Mouse (Mus musculus): Measurements from ENCODE around the gene Cript. TPM values are rescaled to one million over a fixed set of nuclear protein-coding genes. Genes with fewer than 3 reads are reported as not detected.
"Not testable (repeated sequence)": the region's sequence is repeated elsewhere in the genome, so short reads cannot be mapped to it uniquely, and the experiment has no call there.

Gene Cript
- total and polyA plus RNA-seq, 3 experiments, result 30.2 to 41.8 TPM; not detected in 1

GRCm38 (mm10) chr17:87072183-87072582 lies 46.8 kb downstream of the Cript start:
- not testable (repeated sequence) for H3K9ac ChIP-seq (ENCODE audit: control insufficient read depth, low read depth, low read length, poor library complexity, severe bottlenecking); H3K27ac ChIP-seq (ENCODE audit: control insufficient read depth, low read depth, low read length); H3K79me2 ChIP-seq (ENCODE audit: control insufficient read depth, insufficient read depth, low read length, poor library complexity); DNase-seq (ENCODE audit: low read depth, low spot score); H3K4me3 ChIP-seq (ENCODE audit: control insufficient read depth in 1 of 2, insufficient read depth in 1 of 2, low read depth in 2 of 2, low read length in 2 of 2); H3K4me1 ChIP-seq (ENCODE audit: control insufficient read depth in 1 of 2, insufficient read depth in 2 of 2, low read length in 2 of 2); H3K36me3 ChIP-seq (ENCODE audit: control insufficient read depth in 1 of 2, insufficient read depth in 2 of 2, low read length in 2 of 2); H3K9me3 ChIP-seq (replicated peaks; ENCODE audit: insufficient read depth, low read length)
- H3K27me3 ChIP-seq (ENCODE audit: control insufficient read depth in 1 of 2, insufficient read depth in 2 of 2, low read length in 2 of 2), result peaks cover 0 to 19% of the 10 kb centered on the region in 2 experiments; a peak in 3 of 4 replicates

- TF ChIP-seq POLR2AphosphoS2 (IDR thresholded peaks at IDR 0.05; ENCODE audit: low read length) (no peak), RCOR1 (IDR thresholded peaks at IDR 0.05; ENCODE audit: low read depth, low read length) (no peak), EP300 (IDR thresholded peaks at IDR 0.05; ENCODE audit: low read depth in 1 of 2, low read length in 2 of 2) (no peak), ZKSCAN1 (IDR thresholded peaks at IDR 0.05; ENCODE audit: low read depth, low read length) (no peak)
- Histone ChIP-seq H3K4me3 (ENCODE audit: control insufficient read depth in 1 of 2, insufficient read depth in 1 of 2, low read depth in 2 of 2, low read length in 2 of 2) (no peak overlapping the region), H3K9me3 (replicated peaks; ENCODE audit: insufficient read depth, low read length) (no peaks in the 10 kb centered on the region), H3K27me3 (ENCODE audit: control insufficient read depth in 1 of 2, insufficient read depth in 2 of 2, low read length in 2 of 2) (peaks cover 0 to 19% of the 10 kb centered on the region in 2 experiments; a peak in 3 of 4 replicates), H3K36me3 (ENCODE audit: control insufficient read depth in 1 of 2, insufficient read depth in 2 of 2, low read length in 2 of 2) (no peaks in the 10 kb centered on the region), H3K9ac (ENCODE audit: control insufficient read depth, low read depth, low read length, poor library complexity, severe bottlenecking) (no peak overlapping the region), H3K27ac (ENCODE audit: control insufficient read depth, low read depth, low read length) (no peak overlapping the region), H3K4me1 (ENCODE audit: control insufficient read depth in 1 of 2, insufficient read depth in 2 of 2, low read length in 2 of 2) (no peaks in the 10 kb centered on the region), H3K79me2 (ENCODE audit: control insufficient read depth, insufficient read depth, low read length, poor library complexity) (no peaks in the 10 kb centered on the region)
- no peak for DNase-seq (ENCODE audit: low read depth, low spot score)
Observed at GRCm38 (mm10) chr17:87072766-87073440, 47.6 kb downstream of the Cript start.

DNA sequence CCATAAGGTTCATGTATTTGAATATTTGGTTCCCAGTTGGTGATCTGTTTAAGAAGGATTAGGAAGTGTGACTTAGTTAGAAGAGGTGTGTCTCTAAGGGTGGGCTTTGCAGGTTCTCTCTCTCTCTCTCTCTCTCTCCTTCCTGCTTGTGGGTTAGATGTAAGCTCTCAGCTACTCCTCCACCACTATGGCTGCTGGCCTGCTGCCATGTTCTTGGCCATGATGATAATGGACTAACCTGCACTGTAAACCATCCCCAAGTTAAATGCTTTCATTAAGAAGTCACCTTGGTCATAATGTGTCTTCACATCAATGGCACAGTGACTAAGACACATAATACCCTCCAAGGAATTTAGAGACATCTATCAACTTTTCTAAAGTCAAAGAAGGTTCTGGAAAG lies 48.1 kb downstream of the Cript start:
- H3K9me3 ChIP-seq (replicated peaks; ENCODE audit: insufficient read depth, low read length), result no peaks in the 10 kb centered on the region
- no peaks in the 10 kb centered on the region for H3K79me2 ChIP-seq (ENCODE audit: control insufficient read depth, insufficient read depth, low read length, poor library complexity)
- H3K4me1 ChIP-seq (ENCODE audit: control insufficient read depth in 1 of 2, insufficient read depth in 2 of 2, low read length in 2 of 2), result no peaks in the 10 kb centered on the region
- no peaks in the 10 kb centered on the region for H3K36me3 ChIP-seq (ENCODE audit: control insufficient read depth in 1 of 2, insufficient read depth in 2 of 2, low read length in 2 of 2)
- TF ChIP-seq CTCF (IDR thresholded peaks at IDR 0.05 in 2 of 3, conservative IDR thresholded peaks at IDR 0.05 in 1 of 3; ENCODE audit: control insufficient read depth in 1 of 3, insufficient read depth in 1 of 3, low read depth in 2 of 3, low read length in 3 of 3, poor library complexity in 1 of 3, severe bottlenecking in 1 of 3) (no peak), POLR2AphosphoS5 (IDR thresholded peaks at IDR 0.05; ENCODE audit: borderline replicate concordance, low read depth, low read length) (no peak), RAD21 (IDR thresholded peaks at IDR 0.05; ENCODE audit: low read depth, low read length) (no peak), MAZ (IDR thresholded peaks at IDR 0.05; ENCODE audit: low read depth, low read length) (no peak), SIN3A (IDR thresholded peaks at IDR 0.05; ENCODE audit: low read length) (no peak), UBTF (IDR thresholded peaks at IDR 0.05; ENCODE audit: borderline replicate concordance, insufficient read depth, low read depth, low read length) (no peak), POLR2A (IDR thresholded peaks at IDR 0.05; ENCODE audit: control insufficient read depth in 1 of 2, insufficient read depth in 1 of 2, low read depth in 1 of 2, low read length in 2 of 2, poor library complexity in 1 of 2) (no peak), ETS1 (IDR thresholded peaks at IDR 0.05; ENCODE audit: low read depth, low read length) (no peak), GATA1 (IDR thresholded peaks at IDR 0.05; ENCODE audit: low read depth, low read length) (no peak), E2F4 (IDR thresholded peaks at IDR 0.05; ENCODE audit: borderline replicate concordance, low read depth, low read length) (no peak)
- DNase-seq (ENCODE audit: low read depth, low spot score), result no peak
- H3K27ac ChIP-seq (ENCODE audit: control insufficient read depth, low read depth, low read length), result no peak overlapping the region
- H3K27me3 ChIP-seq (ENCODE audit: control insufficient read depth in 1 of 2, insufficient read depth in 2 of 2, low read length in 2 of 2), result peaks cover 0 to 19% of the 10 kb centered on the region in 2 experiments; a peak in 3 of 4 replicates
- H3K4me3 ChIP-seq (ENCODE audit: control insufficient read depth in 1 of 2, insufficient read depth in 1 of 2, low read depth in 2 of 2, low read length in 2 of 2), result no peak overlapping the region
- no peak overlapping the region for H3K9ac ChIP-seq (ENCODE audit: control insufficient read depth, low read depth, low read length, poor library complexity, severe bottlenecking)

DNA sequence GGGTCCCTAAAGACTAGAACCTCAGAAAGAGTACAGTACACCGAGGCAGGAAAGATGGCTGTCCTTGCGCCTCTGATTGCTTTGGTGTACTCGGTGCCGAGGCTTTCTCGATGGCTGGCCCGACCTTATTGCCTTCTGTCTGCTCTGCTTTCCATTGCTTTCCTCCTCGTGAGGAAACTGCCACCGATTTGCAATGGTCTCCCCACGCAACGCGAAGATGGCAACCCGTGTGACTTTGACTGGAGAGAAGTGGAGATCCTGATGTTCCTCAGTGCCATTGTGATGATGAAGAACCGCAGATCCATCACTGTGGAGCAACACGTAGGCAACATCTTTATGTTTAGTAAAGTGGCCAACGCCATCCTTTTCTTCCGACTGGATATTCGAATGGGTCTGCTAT lies 52.9 kb downstream of the Cript start:
- not testable (repeated sequence) for H3K79me2 ChIP-seq (ENCODE audit: control insufficient read depth, insufficient read depth, low read length, poor library complexity); H3K9ac ChIP-seq (ENCODE audit: control insufficient read depth, low read depth, low read length, poor library complexity, severe bottlenecking); H3K4me3 ChIP-seq (ENCODE audit: control insufficient read depth in 1 of 2, insufficient read depth in 1 of 2, low read depth in 2 of 2, low read length in 2 of 2); H3K9me3 ChIP-seq (replicated peaks; ENCODE audit: insufficient read depth, low read length); H3K27me3 ChIP-seq (ENCODE audit: control insufficient read depth in 1 of 2, insufficient read depth in 2 of 2, low read length in 2 of 2); DNase-seq (ENCODE audit: low read depth, low spot score); H3K27ac ChIP-seq (ENCODE audit: control insufficient read depth, low read depth, low read length); H3K36me3 ChIP-seq (ENCODE audit: control insufficient read depth in 1 of 2, insufficient read depth in 2 of 2, low read length in 2 of 2); H3K4me1 ChIP-seq (ENCODE audit: control insufficient read depth in 1 of 2, insufficient read depth in 2 of 2, low read length in 2 of 2)
